Mouse (Mus musculus) heart, postnatal 0 days (tissue): ENCODE measurements around the gene Nfib. TPM values are rescaled to one million over a fixed set of nuclear protein-coding genes. Genes with fewer than 3 reads are reported as not detected.

Experiments
- ATAC-seq: fragments of 200-750 bp; cut with Nextera tagmentation; 2 replicates; pipeline ENCODE4 v1.8.0; 2017; ENCODE audit warnings: low read depth, moderate number of reproducible peaks, moderate library complexity; ENCODE audit not compliant: insufficient read depth
- DNase-seq: peaks from one replicate; pipeline ENCODE4 v3.0.0-alpha.2; 2016; ENCODE audit warnings: low spot score
- H3K27ac ChIP-seq: fragments of 300-500 bp; sonication (generic); 2 replicates; pipeline ENCODE4 v1.5.1; 2014; ENCODE audit warnings: low read depth, mild to moderate bottlenecking
- H3K27me3 ChIP-seq: fragments of 300-500 bp; sonication (generic); 2 replicates; pipeline ENCODE4 v1.6.1; 2014; ENCODE audit warnings: low read length, mixed read lengths; ENCODE audit not compliant: control insufficient read depth, insufficient read depth
- H3K36me3 ChIP-seq: fragments of 300-500 bp; sonication (generic); replicated peaks from 2 replicates; pipeline ENCODE4 v1.6.1; 2014; ENCODE audit warnings: low read length, mixed read lengths; ENCODE audit not compliant: control insufficient read depth, insufficient read depth
- H3K4me1 ChIP-seq: fragments of 300-500 bp; sonication (generic); 2 replicates; pipeline ENCODE4 v1.6.1; 2014; ENCODE audit warnings: antibody characterized with exemption; ENCODE audit not compliant: control insufficient read depth, insufficient read depth
- H3K4me2 ChIP-seq: fragments of 300-500 bp; sonication (generic); 2 replicates; pipeline ENCODE4 v1.6.1; 2014; ENCODE audit warnings: low read depth, mild to moderate bottlenecking, low read length, moderate library complexity
- H3K4me3 ChIP-seq: fragments of 300-500 bp; sonication (generic); 2 replicates; pipeline ENCODE4 v1.5.1; 2014; ENCODE audit warnings: low read depth, low read length
- H3K9ac ChIP-seq: fragments of 300-500 bp; sonication (generic); replicated peaks from 2 replicates; pipeline ENCODE4 v1.6.1; 2014; ENCODE audit warnings: low read depth, low read length, mixed read lengths
- H3K9me3 ChIP-seq: fragments of 300-500 bp; sonication (generic); replicated peaks from 2 replicates; pipeline ENCODE4 v1.6.1; 2016; ENCODE audit warnings: low read length; ENCODE audit not compliant: control insufficient read depth
- CTCF ChIP-seq: IDR thresholded peaks from 2 replicates; pipeline ENCODE4 v1.5.1; 2016; ENCODE audit warnings: antibody characterized with exemption, control low read depth, low read depth
- EP300 ChIP-seq: IDR thresholded peaks from 2 replicates; pipeline ENCODE4 v1.6.1; 2016; ENCODE audit warnings: antibody characterized with exemption, low read depth
- WGBS: fragments of 180-500 bp; shearing (Covaris S2); extraction: QIAGEN DNeasy Blood & Tissue Kit; methylation state at CpG from one replicate; pipeline ENCODE4 v1.1.7; 2014; 5-methylcytosine and 5-hydroxymethylcytosine counted together
- polyA plus RNA-seq: library from polyadenylated mRNA; unstranded; fragments of >200 nt; fragmentation: Nextera tagmentation; extraction: Ambion mirVana; gene quantifications from 2 replicates; pipeline ENCODE4 v1.2.1, GENCODE M21; 2015
- total RNA-seq: library from RNA; depleted of rRNA; stranded (reverse); fragments of >200 nt; gene quantifications from 2 replicates; pipeline ENCODE4 v1.2.3, GENCODE M21; 2014; ENCODE audit warnings: low replicate concordance

Nfib gene
- total and polyA plus RNA-seq, 2 experiments from 2014 or later = 44.0 to 82.0 TPM

GRCm38 (mm10) chr4:82555673-82556171, 149.8 kb downstream of the Nfib start:
- no peak for TF ChIP-seq CTCF
- no peak for TF ChIP-seq EP300
- Histone ChIP-seq H3K9ac (no peak overlapping the region), H3K4me1 (peaks cover 10% of the 10 kb centered on the region; the same call in 1 of the 2 replicates), H3K27ac (peak overlapping the region; percentile 22), H3K36me3 (no peaks in the 10 kb centered on the region), H3K27me3 (no peaks in the 10 kb centered on the region), H3K4me2 (peak overlapping the region; percentile 14; the same call in 1 of the 2 replicates), H3K4me3 (no peak overlapping the region), H3K9me3 (no peaks in the 10 kb centered on the region)
- no peak for DNase-seq
- 48% methylated on average over 16 of the region's 16 CpGs for WGBS
- ATAC-seq = no peak

- no peaks in the 10 kb centered on the region for H3K27me3 ChIP-seq
- no peak for DNase-seq
- 50% methylated on average over 3 of the region's 3 CpGs for WGBS
- no peak overlapping the region for H3K9ac ChIP-seq
- H3K4me2 ChIP-seq = no peak overlapping the region
- H3K27ac ChIP-seq = no peak overlapping the region
- H3K36me3 ChIP-seq = no peaks in the 10 kb centered on the region
- ATAC-seq = no peak
- TF ChIP-seq CTCF (no peak), EP300 (no peak)
- no peak overlapping the region for H3K4me3 ChIP-seq
- no peaks in the 10 kb centered on the region for H3K9me3 ChIP-seq
- H3K4me1 ChIP-seq = no peaks in the 10 kb centered on the region; the same call in 1 of the 2 replicates
Measured at GRCm38 (mm10) chr4:82553658-82554057, 151.9 kb downstream of the Nfib start.

- DNase-seq (no peak), ATAC-seq (no peak)
- Histone ChIP-seq H3K4me2 (no peak overlapping the region), H3K9ac (no peak overlapping the region), H3K4me1 (no peaks in the 10 kb centered on the region; the same call in 1 of the 2 replicates), H3K36me3 (0 out of 2 replicates have a peak, but pooled peaks cover 2% of the 10 kb centered on the region), H3K9me3 (no peaks in the 10 kb centered on the region), H3K27ac (no peak overlapping the region), H3K4me3 (no peak overlapping the region), H3K27me3 (no peaks in the 10 kb centered on the region)
- 61% methylated on average over 7 of the region's 7 CpGs for WGBS
- no peak for TF ChIP-seq EP300
- TF ChIP-seq CTCF = no peak
Measured at GRCm38 (mm10) chr4:82552238-82552637, 153.3 kb downstream of the Nfib start.

- H3K4me2 ChIP-seq = no peak overlapping the region
- H3K9ac ChIP-seq = no peak overlapping the region
- 0 out of 2 replicates have a peak, but pooled peaks cover 8% of the 10 kb centered on the region for H3K36me3 ChIP-seq
- H3K4me3 ChIP-seq = no peak overlapping the region
- WGBS = 77% methylated on average over 10 of the region's 10 CpGs
- H3K27ac ChIP-seq = no peak overlapping the region
- ATAC-seq = no peak
- no peak for DNase-seq
- H3K9me3 ChIP-seq = no peaks in the 10 kb centered on the region
- no peak for TF ChIP-seq EP300
- TF ChIP-seq CTCF = no peak
- no peaks in the 10 kb centered on the region for H3K4me1 ChIP-seq
- no peaks in the 10 kb centered on the region for H3K27me3 ChIP-seq
Measured at GRCm38 (mm10) chr4:82549762-82550380, 155.7 kb downstream of the Nfib start.

GRCm38 (mm10) chr4:82548247-82548646, 157.3 kb downstream of the Nfib start:
- 100% methylated on average over 1 of the region's 1 CpGs for WGBS
- TF ChIP-seq CTCF = no peak
- H3K4me2 ChIP-seq = no peak overlapping the region
- no peak overlapping the region for H3K27ac ChIP-seq
- DNase-seq (no peak), ATAC-seq (no peak)
- no peaks in the 10 kb centered on the region for H3K4me1 ChIP-seq
- no peaks in the 10 kb centered on the region for H3K9me3 ChIP-seq
- no peak overlapping the region for H3K9ac ChIP-seq
- H3K36me3 ChIP-seq = 0 out of 2 replicates have a peak, but pooled peaks cover 8% of the 10 kb centered on the region
- no peaks in the 10 kb centered on the region for H3K27me3 ChIP-seq
- H3K4me3 ChIP-seq = no peak overlapping the region
